Mouse (Mus musculus): Measurements from ENCODE around the gene Gpcpd1. TPM values are rescaled to one million over a fixed set of nuclear protein-coding genes. Genes with fewer than 3 reads are reported as not detected.

The Gpcpd1 gene
- polyA plus RNA-seq, 1 experiment = 1.6 TPM

DNA sequence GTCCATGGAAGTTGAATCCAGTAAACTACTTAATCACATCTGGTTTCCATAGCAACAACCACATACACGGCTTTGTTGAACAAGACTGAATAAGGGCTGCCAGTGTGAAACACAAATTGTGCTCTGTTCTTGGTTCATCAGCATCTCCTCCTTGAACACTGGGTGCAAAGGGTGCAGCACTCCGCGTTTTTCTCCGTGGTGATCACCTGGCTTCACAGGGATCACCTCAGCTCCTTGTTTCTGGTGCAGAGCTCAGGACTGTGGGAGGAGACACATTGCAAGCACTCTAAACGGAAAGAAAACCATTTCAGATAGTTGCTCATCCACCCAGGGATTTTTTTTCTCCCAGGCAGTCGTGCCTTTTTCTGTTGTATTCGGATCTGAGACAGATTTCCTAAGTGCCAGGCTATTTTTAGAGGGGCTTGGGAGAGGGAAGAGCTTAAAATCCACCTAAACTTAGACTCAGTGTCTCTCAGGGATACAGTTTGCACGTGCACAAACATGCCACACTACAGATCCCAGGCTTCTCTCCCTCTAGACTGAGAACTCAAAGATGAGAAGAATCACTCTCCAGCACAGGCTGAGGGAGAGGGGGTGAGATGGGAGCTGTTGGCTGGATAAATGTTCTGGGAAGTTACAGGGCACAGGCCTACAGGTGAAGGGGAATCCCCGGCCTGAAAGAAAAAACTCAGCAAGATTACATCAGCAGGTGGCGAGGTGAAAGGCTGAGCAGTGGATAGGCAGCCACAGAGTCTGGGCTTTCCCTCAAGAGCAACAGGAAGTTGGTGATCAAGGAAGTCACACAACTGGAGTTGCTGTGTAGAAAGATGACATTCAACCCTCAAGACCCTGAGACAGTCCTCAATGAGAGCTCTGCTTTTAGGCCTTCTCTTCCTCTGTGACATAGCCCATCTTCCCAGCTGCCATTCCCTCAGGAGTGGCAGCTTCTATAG is 19.9 kb upstream of the Gpcpd1 start:
- no peak overlapping the region for H3K4me3 ChIP-seq (ENCODE audit: low read depth, low read length)
- peak overlapping the region; percentile 44 for H3K27ac ChIP-seq (ENCODE audit: insufficient read depth, low read depth, low read length)
- no peaks in the 10 kb centered on the region for H3K36me3 ChIP-seq (ENCODE audit: control insufficient read depth, insufficient read depth, low read length)
- no peaks in the 10 kb centered on the region for H3K27me3 ChIP-seq (ENCODE audit: control insufficient read depth, insufficient read depth, low read length)
- TF ChIP-seq CTCF (IDR thresholded peaks at IDR 0.05; ENCODE audit: extremely low read depth, insufficient read length, insufficient replicate concordance, low read depth, low read length) (peak; percentile 11; the same call in 1 of the 2 replicates), POLR2A (IDR thresholded peaks at IDR 0.05; ENCODE audit: low read depth, low read length) (no peak)
- WGBS = 24% methylated on average over 10 of the region's 10 CpGs
- H3K4me1 ChIP-seq (ENCODE audit: control insufficient read depth, insufficient read depth, insufficient read length, low read length) = peaks cover 11% of the 10 kb centered on the region; the same call in 1 of the 2 replicates

GRCm38 (mm10) chr2:132605795-132606563 is 18.4 kb upstream of the Gpcpd1 start:
- TF ChIP-seq POLR2A (IDR thresholded peaks at IDR 0.05; ENCODE audit: low read depth, low read length) (no peak), CTCF (IDR thresholded peaks at IDR 0.05; ENCODE audit: extremely low read depth, insufficient read length, insufficient replicate concordance, low read depth, low read length) (no peak)
- H3K27me3 ChIP-seq (ENCODE audit: control insufficient read depth, insufficient read depth, low read length) = no peaks in the 10 kb centered on the region
- no peak overlapping the region for H3K27ac ChIP-seq (ENCODE audit: insufficient read depth, low read depth, low read length)
- H3K4me1 ChIP-seq (ENCODE audit: control insufficient read depth, insufficient read depth, insufficient read length, low read length) = peaks cover 11% of the 10 kb centered on the region; the same call in 1 of the 2 replicates
- WGBS = 69% methylated on average over 5 of the region's 5 CpGs
- H3K4me3 ChIP-seq (ENCODE audit: low read depth, low read length) = no peak overlapping the region
- no peaks in the 10 kb centered on the region for H3K36me3 ChIP-seq (ENCODE audit: control insufficient read depth, insufficient read depth, low read length)

DNA sequence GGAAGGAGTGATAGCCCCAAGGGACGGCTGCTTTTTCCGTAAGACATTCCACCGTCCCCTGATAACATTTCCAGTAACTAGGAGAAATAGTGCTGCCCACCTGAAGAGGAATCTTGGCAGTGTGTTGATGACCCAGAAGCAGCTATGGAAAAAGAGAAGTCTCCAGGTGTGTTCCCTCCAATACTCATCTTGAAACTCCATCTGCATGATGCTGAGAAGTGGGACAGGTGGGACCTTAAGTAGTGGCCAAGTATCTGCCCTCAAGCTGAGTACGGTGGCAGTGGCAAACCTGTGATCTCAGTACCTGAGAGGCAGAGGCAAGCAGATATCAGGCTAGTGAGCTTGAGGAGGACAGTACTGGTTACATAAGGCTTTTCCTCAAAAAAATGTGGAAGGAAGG is 17.4 kb upstream of the Gpcpd1 start:
- TF ChIP-seq POLR2A (IDR thresholded peaks at IDR 0.05; ENCODE audit: low read depth, low read length) = no peak
- no peak for TF ChIP-seq CTCF (IDR thresholded peaks at IDR 0.05; ENCODE audit: extremely low read depth, insufficient read length, insufficient replicate concordance, low read depth, low read length)
- no peaks in the 10 kb centered on the region for H3K27me3 ChIP-seq (ENCODE audit: control insufficient read depth, insufficient read depth, low read length)
- WGBS = 86% methylated on average over 4 of the region's 4 CpGs
- no peak overlapping the region for H3K4me3 ChIP-seq (ENCODE audit: low read depth, low read length)
- no peaks in the 10 kb centered on the region for H3K36me3 ChIP-seq (ENCODE audit: control insufficient read depth, insufficient read depth, low read length)
- peaks cover 11% of the 10 kb centered on the region; the same call in 1 of the 2 replicates for H3K4me1 ChIP-seq (ENCODE audit: control insufficient read depth, insufficient read depth, insufficient read length, low read length)
- no peak overlapping the region for H3K27ac ChIP-seq (ENCODE audit: insufficient read depth, low read depth, low read length)

DNA sequence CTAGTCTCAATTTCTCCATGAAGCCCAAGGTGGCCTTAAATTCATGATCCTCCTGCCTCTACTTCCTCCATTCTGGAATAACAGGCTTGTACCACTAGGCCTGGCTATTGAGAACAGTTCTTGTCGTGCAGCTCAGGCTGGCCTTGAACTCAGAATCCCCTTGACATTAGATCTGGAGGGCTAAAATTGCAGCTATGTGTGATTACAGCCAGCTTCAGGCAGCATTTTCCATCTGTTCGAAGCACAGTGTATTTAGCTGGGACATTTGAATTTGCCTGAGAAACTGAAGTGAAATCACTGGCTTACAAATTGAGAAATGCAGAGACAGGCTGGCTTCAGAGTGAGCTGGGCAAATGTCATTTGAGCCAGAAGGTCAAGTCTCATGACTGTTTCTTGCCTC is 16.2 kb upstream of the Gpcpd1 start:
- Histone ChIP-seq H3K27ac (ENCODE audit: insufficient read depth, low read depth, low read length) (no peak overlapping the region), H3K36me3 (ENCODE audit: control insufficient read depth, insufficient read depth, low read length) (no peaks in the 10 kb centered on the region), H3K27me3 (ENCODE audit: control insufficient read depth, insufficient read depth, low read length) (no peaks in the 10 kb centered on the region), H3K4me3 (ENCODE audit: low read depth, low read length) (no peak overlapping the region), H3K4me1 (ENCODE audit: control insufficient read depth, insufficient read depth, insufficient read length, low read length) (peaks cover 11% of the 10 kb centered on the region; the same call in 1 of the 2 replicates)
- TF ChIP-seq POLR2A (IDR thresholded peaks at IDR 0.05; ENCODE audit: low read depth, low read length) (no peak), CTCF (IDR thresholded peaks at IDR 0.05; ENCODE audit: extremely low read depth, insufficient read length, insufficient replicate concordance, low read depth, low read length) (no peak)
- WGBS = 87% methylated on average over 2 of the region's 2 CpGs

DNA sequence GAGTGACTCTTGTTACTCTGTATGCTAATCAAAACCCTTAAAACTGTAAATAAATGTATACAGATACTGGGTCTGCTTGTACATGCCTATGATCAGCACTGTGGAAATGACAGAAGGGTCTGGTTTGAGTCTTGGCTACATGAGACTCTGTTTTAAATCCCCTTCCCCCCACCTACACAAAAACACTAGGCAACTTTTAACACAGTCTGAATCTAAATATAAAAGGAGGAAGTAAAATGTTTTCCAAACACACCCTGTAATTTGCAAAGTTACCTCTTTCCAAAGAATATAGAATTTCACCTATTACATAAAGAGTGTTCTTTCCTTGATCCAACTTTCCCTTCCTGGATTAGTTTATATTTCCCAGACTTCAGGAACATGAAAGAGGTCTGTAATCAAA is 14.2 kb upstream of the Gpcpd1 start:
- Histone ChIP-seq H3K4me3 (ENCODE audit: low read depth, low read length) (no peak overlapping the region), H3K27ac (ENCODE audit: insufficient read depth, low read depth, low read length) (no peak overlapping the region), H3K4me1 (ENCODE audit: control insufficient read depth, insufficient read depth, insufficient read length, low read length) (peaks cover 5% of the 10 kb centered on the region; the same call in 1 of the 2 replicates), H3K36me3 (ENCODE audit: control insufficient read depth, insufficient read depth, low read length) (no peaks in the 10 kb centered on the region), H3K27me3 (ENCODE audit: control insufficient read depth, insufficient read depth, low read length) (no peaks in the 10 kb centered on the region)
- TF ChIP-seq CTCF (IDR thresholded peaks at IDR 0.05; ENCODE audit: extremely low read depth, insufficient read length, insufficient replicate concordance, low read depth, low read length) = no peak
- no peak for TF ChIP-seq POLR2A (IDR thresholded peaks at IDR 0.05; ENCODE audit: low read depth, low read length)

- H3K27ac ChIP-seq (ENCODE audit: insufficient read depth, low read depth, low read length) = no peak overlapping the region
These were observed 12.6 kb upstream of the Gpcpd1 start for GRCm38 (mm10) chr2:132600081-132600480.

More at GRCm38 (mm10) chr2:132600081-132600480, 12.6 kb upstream of the Gpcpd1 start:
- TF ChIP-seq CTCF (IDR thresholded peaks at IDR 0.05; ENCODE audit: extremely low read depth, insufficient read length, insufficient replicate concordance, low read depth, low read length) (no peak), POLR2A (IDR thresholded peaks at IDR 0.05; ENCODE audit: low read depth, low read length) (no peak)
- 38% methylated on average over 4 of the region's 4 CpGs for WGBS
- no peaks in the 10 kb centered on the region for H3K27me3 ChIP-seq (ENCODE audit: control insufficient read depth, insufficient read depth, low read length)
- peaks cover 10% of the 10 kb centered on the region; the same call in 1 of the 2 replicates for H3K4me1 ChIP-seq (ENCODE audit: control insufficient read depth, insufficient read depth, insufficient read length, low read length)
- H3K4me3 ChIP-seq (ENCODE audit: low read depth, low read length) = no peak overlapping the region
- H3K36me3 ChIP-seq (ENCODE audit: control insufficient read depth, insufficient read depth, low read length) = no peaks in the 10 kb centered on the region

Data from small intestine, adult 2 months (tissue).